Mouse (Mus musculus) neural tube, postnatal 0 days (tissue): ENCODE data around the gene Hrh3. TPM values are rescaled to one million over a fixed set of nuclear protein-coding genes. Genes with fewer than 3 reads are reported as not detected.

Experiments used
- polyA plus RNA-seq: library from polyadenylated mRNA; unstranded; fragments of >200 nt; fragmentation: Nextera tagmentation; extraction: Ambion mirVana; gene quantifications from 2 replicates; pipeline ENCODE4 v1.2.1, GENCODE M21; 2015

Hrh3 gene
- 3.0 and 3.4 TPM in 2 replicates for polyA plus RNA-seq

GRCm38 (mm10) chr2:180103978-180104658, at the start of gene Hrh3:
Gene Hrh3, minus strand, starts transcription at chr2:180104488.

DNA sequence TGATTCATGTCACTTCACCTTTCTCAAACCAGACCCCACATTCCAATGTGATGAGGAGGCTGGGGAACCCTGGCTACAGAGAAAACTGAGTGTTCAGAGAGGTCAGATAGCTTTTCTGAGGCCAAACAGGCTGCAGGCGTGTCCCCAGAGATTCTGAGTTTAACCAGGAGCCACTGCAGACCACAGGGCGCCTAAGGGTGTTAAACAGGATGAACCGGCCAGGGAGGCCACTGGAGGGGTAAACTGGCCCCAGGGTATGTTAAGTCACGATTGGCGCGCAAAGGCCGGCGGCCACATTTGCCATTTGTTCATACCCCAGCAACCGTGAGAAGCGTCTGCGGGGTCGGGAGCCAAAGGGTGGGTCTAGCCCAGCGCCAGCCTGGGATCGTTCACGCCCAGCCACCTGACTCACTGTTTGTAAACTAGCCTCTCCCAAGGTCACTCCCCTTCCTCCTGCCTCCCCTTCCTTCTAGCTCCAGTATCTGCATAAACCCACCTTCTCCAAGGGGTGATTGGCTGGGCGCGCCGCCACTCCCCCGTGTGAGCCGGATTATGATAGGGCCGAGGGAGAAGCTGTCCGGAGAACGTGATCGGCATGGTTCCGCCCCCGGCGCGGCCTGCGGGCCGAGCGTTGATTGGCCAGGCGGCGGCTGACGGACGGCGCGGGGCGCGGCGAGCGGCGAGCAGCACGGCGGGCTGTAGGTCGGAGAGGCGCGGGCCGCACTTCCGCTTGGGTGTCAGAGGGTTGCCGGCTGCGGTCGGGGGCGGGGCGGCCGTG, 14.6 kb upstream of the Hrh3 start, which contains the start of gene Osbpl2:
Osbpl2 (plus strand) TSS at position 646 of the 778 bp plus-strand sequence.

DNA sequence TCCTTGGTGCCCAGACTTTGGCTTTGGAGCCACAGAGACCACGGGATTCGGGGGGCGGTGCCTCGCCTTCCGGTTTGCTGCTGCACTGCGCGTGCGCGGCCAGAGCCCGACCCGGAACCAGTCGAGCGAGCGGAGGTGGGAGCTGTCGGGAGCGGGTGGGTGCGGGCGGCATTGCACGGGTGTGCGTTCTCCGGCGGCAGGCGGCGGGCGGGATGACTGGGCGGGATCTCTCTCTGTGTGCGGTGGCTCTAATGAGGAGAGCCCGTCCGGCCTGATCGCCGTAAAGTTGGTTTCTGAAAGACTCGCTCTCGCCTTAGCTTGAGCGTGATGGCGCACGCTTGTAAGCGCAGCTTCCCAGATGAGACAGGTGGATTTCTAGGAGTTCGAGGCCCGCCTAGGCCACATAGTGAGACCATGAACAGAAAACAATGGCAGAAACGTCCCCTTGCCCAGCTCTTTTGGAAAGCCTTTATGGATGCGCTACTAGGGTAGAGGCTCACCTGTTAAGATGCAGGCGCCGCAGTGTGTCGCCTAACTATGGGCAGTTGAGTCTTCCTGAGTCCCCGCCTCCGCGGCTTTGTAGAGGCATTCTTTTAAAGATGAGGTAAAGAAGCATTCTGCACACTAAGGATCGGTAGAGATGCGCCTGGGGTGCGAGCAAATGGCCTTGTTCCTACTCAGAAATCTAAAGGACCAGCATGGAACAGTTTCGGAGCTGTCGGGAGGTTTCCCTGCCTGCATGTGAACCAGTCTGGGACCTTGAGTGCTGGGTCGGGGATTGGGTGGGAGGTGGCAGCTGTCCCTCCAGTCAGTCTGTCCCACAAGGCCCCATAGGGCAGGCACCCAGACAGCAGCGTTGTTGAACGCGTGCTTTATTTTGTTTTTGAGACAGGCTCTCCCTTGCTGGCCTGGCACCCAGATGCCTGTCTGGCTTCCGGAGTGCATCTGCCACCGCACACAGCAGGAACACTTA, 33.5 kb downstream of the Hrh3 start, which contains the start of gene Mtg2:
Mtg2 (plus strand) TSS at position 108 of the 973 bp plus-strand sequence.

Other genes with a start within 250 kb of the Hrh3 start
- gene Taf4, start 127.8 kb downstream of the Hrh3 start, polyA plus RNA-seq = 2.9 and 3.6 TPM in 2 replicates
- 20.5 and 20.9 TPM in 2 replicates for gene Lsm14b, start 79.5 kb downstream of the Hrh3 start, polyA plus RNA-seq
- 555 and 598 TPM in 2 replicates for gene Psma7, start 62.1 kb downstream of the Hrh3 start, polyA plus RNA-seq
- 31.1 and 33.9 TPM in 2 replicates for gene Ss18l1, start 62.0 kb downstream of the Hrh3 start, polyA plus RNA-seq
- 27.8 and 28.5 TPM in 2 replicates for gene Mtg2, start 33.9 kb downstream of the Hrh3 start, polyA plus RNA-seq
- gene Osbpl2, start 14.8 kb upstream of the Hrh3 start, polyA plus RNA-seq = 63.8 and 66.3 TPM in 2 replicates
- gene Adrm1, start 67.0 kb upstream of the Hrh3 start, polyA plus RNA-seq = 188 and 199 TPM in 2 replicates
- gene Lama5, start 121.4 kb upstream of the Hrh3 start, polyA plus RNA-seq = 2.1 and 2.3 TPM in 2 replicates
- 423 and 539 TPM in 2 replicates for gene Rps21, start 152.9 kb upstream of the Hrh3 start, polyA plus RNA-seq
- 26.9 and 31.4 TPM in 2 replicates for gene Cables2, start 169.0 kb upstream of the Hrh3 start, polyA plus RNA-seq
- not detected in 2 replicates for gene Rbbp8nl, start 185.4 kb upstream of the Hrh3 start, polyA plus RNA-seq
- gene Gata5, start 230.2 kb upstream of the Hrh3 start, polyA plus RNA-seq = not detected in 2 replicates